Mouse (Mus musculus) intestine, embryonic 16.5 days (tissue): ENCODE measurements at regions not wholly inside any gene's neighbourhood (a gene's known extent, or its start where the extent isn't known, plus 50 kb on each side); places are given as distances from the start of the nearest gene placed in this dataset.

ENCODE experiments used
- ATAC-seq: fragments of 200-750 bp; cut with Nextera tagmentation; 2 replicates; pipeline ENCODE4 v1.8.0; 2017; ENCODE audit warnings: moderate TSS enrichment, moderate library complexity
- H3K27ac ChIP-seq: fragments of 300-500 bp; sonication (generic); 2 replicates; pipeline ENCODE4 v1.5.1; 2014; ENCODE audit warnings: mild to moderate bottlenecking, low read length
- H3K27me3 ChIP-seq: fragments of 300-500 bp; sonication (generic); replicated peaks from 2 replicates; pipeline ENCODE4 v1.6.1; 2014; ENCODE audit warnings: low read length, control low read depth, mixed read lengths; ENCODE audit not compliant: control insufficient read depth, insufficient read depth
- H3K36me3 ChIP-seq: fragments of 300-500 bp; sonication (generic); 2 replicates; pipeline ENCODE4 v1.6.1; 2014; ENCODE audit warnings: low read length, control low read depth; ENCODE audit not compliant: control insufficient read depth, insufficient read depth
- H3K4me1 ChIP-seq: fragments of 300-500 bp; sonication (generic); 2 replicates; pipeline ENCODE4 v1.6.1; 2014; ENCODE audit warnings: low read length, control low read depth, mixed read lengths; ENCODE audit not compliant: control insufficient read depth, insufficient read depth
- H3K4me2 ChIP-seq: fragments of 300-500 bp; sonication (generic); 2 replicates; pipeline ENCODE4 v1.6.1; 2014; ENCODE audit warnings: low read depth, low read length, control low read depth
- H3K4me3 ChIP-seq: fragments of 300-500 bp; sonication (generic); 2 replicates; pipeline ENCODE4 v1.5.1; 2014; ENCODE audit warnings: mild to moderate bottlenecking, low read length
- H3K9ac ChIP-seq: fragments of 300-500 bp; sonication (generic); 2 replicates; pipeline ENCODE4 v1.6.1; 2014; ENCODE audit warnings: low read depth, low read length
- H3K9me3 ChIP-seq: fragments of 300-500 bp; sonication (generic); 2 replicates; pipeline ENCODE4 v1.6.1; 2016; ENCODE audit warnings: low read length, control low read depth; ENCODE audit not compliant: control insufficient read depth
- WGBS: fragments of 180-500 bp; shearing (Covaris S2); extraction: QIAGEN DNeasy Blood & Tissue Kit; methylation state at CpG from one replicate; pipeline ENCODE4 v1.1.7; 2014; 5-methylcytosine and 5-hydroxymethylcytosine counted together

- 48% methylated on average over 9 of the region's 9 CpGs for WGBS
- no peaks in the 10 kb centered on the region; the same call in 1 of the 2 replicates for H3K9me3 ChIP-seq
- no peak for ATAC-seq
- no peaks in the 10 kb centered on the region for H3K36me3 ChIP-seq
- no peak overlapping the region for H3K4me2 ChIP-seq
- H3K27ac ChIP-seq: no peak overlapping the region
- H3K4me3 ChIP-seq: no peak overlapping the region
- H3K27me3 ChIP-seq: no peaks in the 10 kb centered on the region
- H3K9ac ChIP-seq: no peak overlapping the region
- H3K4me1 ChIP-seq: peaks cover 5% of the 10 kb centered on the region; the same call in 1 of the 2 replicates
Measured at GRCm38 (mm10) chr8:91995407-91996144, 193.7 kb upstream of the Irx3 start.

- no peak for ATAC-seq
- Histone ChIP-seq H3K4me2 (no peak overlapping the region), H3K4me3 (no peak overlapping the region), H3K27ac (no peak overlapping the region), H3K4me1 (peaks cover 7% of the 10 kb centered on the region), H3K36me3 (no peaks in the 10 kb centered on the region), H3K27me3 (no peaks in the 10 kb centered on the region), H3K9me3 (no peaks in the 10 kb centered on the region), H3K9ac (no peak overlapping the region)
- WGBS: 45% methylated on average over 25 of the region's 25 CpGs
Measured at GRCm38 (mm10) chr8:91991542-91992452, 189.9 kb upstream of the Irx3 start.

- WGBS: 42% methylated on average over 5 of the region's 5 CpGs
- no peak overlapping the region for H3K9ac ChIP-seq
Measured at GRCm38 (mm10) chr8:91990952-91991351, 189.1 kb upstream of the Irx3 start.

GRCm38 (mm10) chr8:91990048-91990447 lies 188.2 kb upstream of the Irx3 start:
- no peaks in the 10 kb centered on the region for H3K9me3 ChIP-seq
- ATAC-seq: no peak
- no peak overlapping the region for H3K27ac ChIP-seq
- no peak overlapping the region for H3K4me3 ChIP-seq
- no peaks in the 10 kb centered on the region for H3K36me3 ChIP-seq
- 63% methylated on average over 3 of the region's 3 CpGs for WGBS
- no peaks in the 10 kb centered on the region for H3K27me3 ChIP-seq
- no peak overlapping the region for H3K9ac ChIP-seq
- H3K4me1 ChIP-seq: peaks cover 3% of the 10 kb centered on the region
- H3K4me2 ChIP-seq: no peak overlapping the region

More at GRCm38 (mm10) chr8:91990952-91991351, 189.1 kb upstream of the Irx3 start:
- Histone ChIP-seq H3K9me3 (no peaks in the 10 kb centered on the region), H3K4me2 (no peak overlapping the region), H3K27me3 (no peaks in the 10 kb centered on the region), H3K27ac (no peak overlapping the region), H3K4me3 (no peak overlapping the region), H3K4me1 (peaks cover 3% of the 10 kb centered on the region), H3K36me3 (no peaks in the 10 kb centered on the region)
- no peak for ATAC-seq

- H3K27ac ChIP-seq: no peak overlapping the region
- no peaks in the 10 kb centered on the region for H3K9me3 ChIP-seq
- peaks cover 3% of the 10 kb centered on the region for H3K4me1 ChIP-seq
- H3K4me2 ChIP-seq: no peak overlapping the region
- H3K27me3 ChIP-seq: no peaks in the 10 kb centered on the region
- no peak overlapping the region for H3K9ac ChIP-seq
- H3K36me3 ChIP-seq: no peaks in the 10 kb centered on the region
- H3K4me3 ChIP-seq: no peak overlapping the region
- WGBS: 55% methylated on average over 11 of the region's 11 CpGs
- no peak for ATAC-seq
Measured at GRCm38 (mm10) chr8:91988866-91989633, 187.2 kb upstream of the Irx3 start.

GRCm38 (mm10) chr8:91987854-91988253 lies 186.0 kb upstream of the Irx3 start:
- WGBS: 62% methylated on average over 6 of the region's 6 CpGs
- Histone ChIP-seq H3K27me3 (no peaks in the 10 kb centered on the region), H3K9me3 (no peaks in the 10 kb centered on the region), H3K4me1 (peaks cover 3% of the 10 kb centered on the region; the same call in 1 of the 2 replicates), H3K9ac (no peak overlapping the region), H3K36me3 (no peaks in the 10 kb centered on the region), H3K27ac (no peak overlapping the region), H3K4me3 (no peak overlapping the region), H3K4me2 (no peak overlapping the region)
- ATAC-seq: no peak

GRCm38 (mm10) chr8:91983171-91983570 lies 181.3 kb upstream of the Irx3 start:
- no peak overlapping the region for H3K4me3 ChIP-seq
- ATAC-seq: no peak
- no peaks in the 10 kb centered on the region for H3K36me3 ChIP-seq
- no peaks in the 10 kb centered on the region for H3K9me3 ChIP-seq
- WGBS: 85% methylated on average over 2 of the region's 2 CpGs
- no peaks in the 10 kb centered on the region for H3K27me3 ChIP-seq
- no peak overlapping the region for H3K27ac ChIP-seq
- H3K9ac ChIP-seq: no peak overlapping the region
- no peaks in the 10 kb centered on the region for H3K4me1 ChIP-seq
- H3K4me2 ChIP-seq: no peak overlapping the region

GRCm38 (mm10) chr8:91976900-91977585 lies 175.2 kb upstream of the Irx3 start:
- H3K4me3 ChIP-seq: no peak overlapping the region
- H3K9me3 ChIP-seq: no peaks in the 10 kb centered on the region
- H3K27ac ChIP-seq: no peak overlapping the region
- 56% methylated on average over 9 of the region's 9 CpGs for WGBS
- no peaks in the 10 kb centered on the region for H3K36me3 ChIP-seq
- H3K27me3 ChIP-seq: 0 out of 2 replicates have a peak, but pooled peaks cover 2% of the 10 kb centered on the region
- no peak overlapping the region for H3K4me2 ChIP-seq
- no peak overlapping the region for H3K9ac ChIP-seq
- ATAC-seq: no peak
- no peaks in the 10 kb centered on the region for H3K4me1 ChIP-seq
